Mouse (Mus musculus): Measurements from ENCODE around the gene Shisa2.
"Not testable (repeated sequence)": the region's sequence is repeated elsewhere in the genome, so short reads cannot be mapped to it uniquely, and the experiment has no call there.

Shisa2 gene

DNA sequence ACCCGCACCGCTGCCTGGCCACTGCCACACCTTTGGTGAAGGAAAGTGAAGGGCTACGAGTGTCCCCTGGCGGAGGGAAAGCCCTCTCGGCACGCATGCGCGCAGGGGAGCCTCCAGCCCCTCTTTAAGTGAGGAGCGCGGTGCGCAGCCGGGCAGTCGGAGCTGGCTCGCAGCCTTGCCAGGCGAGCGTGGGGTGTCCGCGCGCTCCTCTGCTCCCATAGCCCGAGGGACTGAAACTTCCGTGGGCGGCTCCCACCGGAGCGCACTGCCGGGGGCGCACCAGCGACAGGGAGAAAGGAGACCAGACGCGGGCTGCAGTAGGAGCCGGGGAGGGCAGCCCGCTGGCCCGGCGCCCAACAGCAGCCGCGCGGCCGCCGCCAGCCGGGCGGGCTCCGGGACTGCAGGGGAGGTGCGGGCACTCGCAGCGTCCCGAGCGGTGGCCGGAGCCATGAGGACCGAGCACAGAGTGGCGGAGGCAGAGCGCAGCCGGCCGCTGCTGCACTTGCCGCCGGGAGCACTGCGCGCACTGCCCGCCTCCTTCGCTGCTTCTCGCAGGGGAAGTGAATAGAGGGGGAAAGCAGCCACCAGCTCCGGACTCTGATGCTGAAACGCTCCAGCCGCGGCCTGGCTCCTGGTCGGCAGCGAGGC, at the start of gene Shisa2:
TSS of gene Shisa2 (plus strand) at position 151 of the 648 bp plus-strand sequence.
- peak; percentile 13 to 23 for DNase-seq

DNA sequence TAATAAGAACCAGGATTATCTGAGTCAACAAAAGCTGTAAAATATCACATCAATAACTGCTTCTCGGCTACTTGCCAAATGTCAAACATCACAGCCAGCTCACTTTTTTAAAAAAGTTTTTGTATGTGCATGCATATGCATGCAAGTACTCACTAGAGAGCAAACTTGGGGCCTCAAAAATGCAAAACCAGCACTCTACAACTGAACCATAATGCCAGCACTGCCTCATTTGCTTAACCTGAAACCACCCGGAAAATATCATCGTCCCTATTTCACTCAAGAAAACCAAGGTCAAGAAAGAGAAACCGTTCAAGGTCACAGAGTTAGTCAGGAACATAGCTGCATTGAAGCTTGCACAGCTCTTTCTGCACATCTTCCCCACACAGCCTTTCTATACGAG, 48.7 kb upstream of the Shisa2 start:
- DNase-seq = no peak

DNA sequence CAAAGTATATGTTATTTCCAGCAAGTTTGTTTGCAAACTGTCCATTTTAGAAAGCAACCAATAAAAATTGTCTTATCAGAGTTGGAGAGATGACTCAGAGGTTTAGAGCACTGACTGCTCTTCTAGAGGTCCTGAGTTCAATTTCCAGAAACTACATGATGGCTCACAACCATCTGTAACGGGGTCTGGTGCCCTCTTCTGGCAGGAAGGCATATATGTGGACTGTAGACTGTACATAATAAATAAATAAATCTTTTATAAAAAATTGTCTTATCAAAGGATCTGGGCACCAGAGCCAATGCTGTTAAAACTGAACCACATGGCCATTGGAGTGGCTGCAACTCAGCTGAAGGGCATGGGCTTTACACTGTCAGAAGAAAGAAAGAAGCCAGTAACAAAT, 34.5 kb upstream of the Shisa2 start:
- no peak for DNase-seq

DNA sequence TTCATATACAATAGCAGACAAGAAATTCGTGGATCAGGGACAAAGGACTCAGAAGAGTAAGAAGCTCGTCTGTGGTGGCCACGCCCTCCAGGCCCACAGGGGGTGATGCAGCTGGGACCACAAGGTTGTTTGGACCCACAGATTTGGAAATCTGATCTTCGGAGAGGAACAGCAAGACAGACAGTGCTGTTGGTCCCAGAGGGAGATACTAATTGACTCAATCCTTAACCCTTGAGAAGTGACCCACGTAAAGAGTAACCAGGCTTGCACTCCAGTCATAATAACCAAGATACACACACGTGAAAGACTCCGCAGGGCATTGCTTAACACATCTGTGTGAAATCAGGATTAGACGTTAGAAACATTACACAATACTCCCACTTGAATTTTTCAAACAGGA, 33.2 kb upstream of the Shisa2 start:
- no peak for DNase-seq

DNA sequence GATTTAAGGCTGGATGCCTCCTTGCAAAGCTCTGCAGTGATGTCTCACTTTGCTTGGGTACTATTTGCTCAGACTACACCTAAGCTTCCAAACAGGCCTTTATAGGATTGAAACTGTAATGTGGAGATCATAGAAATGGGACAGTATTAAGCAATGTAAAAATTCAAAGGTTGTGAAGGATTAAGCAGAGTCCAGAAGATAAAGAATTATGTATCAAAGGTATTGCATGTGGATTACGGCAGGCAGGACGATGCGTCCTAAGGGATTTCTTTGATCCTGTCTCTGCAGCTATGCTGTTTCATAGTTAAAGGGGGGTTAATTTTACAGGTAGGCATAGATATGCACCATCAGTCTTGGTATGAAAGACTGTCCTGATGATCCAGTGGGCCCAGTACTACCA, 32.5 kb upstream of the Shisa2 start:
- no peak for DNase-seq

DNA sequence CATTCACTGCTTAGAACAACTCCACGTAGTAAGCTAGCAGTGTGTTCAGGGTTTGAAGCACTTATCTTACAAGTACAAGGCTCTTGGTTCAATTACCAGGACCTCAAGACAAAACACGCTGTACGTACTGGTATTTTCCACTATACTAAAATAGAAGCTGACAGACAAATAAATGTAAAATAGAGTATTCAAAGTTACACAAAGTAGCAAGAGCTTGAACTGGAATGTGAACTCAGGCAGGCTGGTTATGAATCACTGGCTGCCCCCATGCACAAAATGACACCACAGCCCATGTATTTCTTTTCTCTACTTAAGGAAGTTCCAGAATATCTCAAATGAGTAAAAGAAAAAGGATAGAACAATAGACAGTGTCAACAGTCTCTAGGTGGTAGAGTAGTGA, 30.1 kb upstream of the Shisa2 start:
- no peak for DNase-seq

DNA sequence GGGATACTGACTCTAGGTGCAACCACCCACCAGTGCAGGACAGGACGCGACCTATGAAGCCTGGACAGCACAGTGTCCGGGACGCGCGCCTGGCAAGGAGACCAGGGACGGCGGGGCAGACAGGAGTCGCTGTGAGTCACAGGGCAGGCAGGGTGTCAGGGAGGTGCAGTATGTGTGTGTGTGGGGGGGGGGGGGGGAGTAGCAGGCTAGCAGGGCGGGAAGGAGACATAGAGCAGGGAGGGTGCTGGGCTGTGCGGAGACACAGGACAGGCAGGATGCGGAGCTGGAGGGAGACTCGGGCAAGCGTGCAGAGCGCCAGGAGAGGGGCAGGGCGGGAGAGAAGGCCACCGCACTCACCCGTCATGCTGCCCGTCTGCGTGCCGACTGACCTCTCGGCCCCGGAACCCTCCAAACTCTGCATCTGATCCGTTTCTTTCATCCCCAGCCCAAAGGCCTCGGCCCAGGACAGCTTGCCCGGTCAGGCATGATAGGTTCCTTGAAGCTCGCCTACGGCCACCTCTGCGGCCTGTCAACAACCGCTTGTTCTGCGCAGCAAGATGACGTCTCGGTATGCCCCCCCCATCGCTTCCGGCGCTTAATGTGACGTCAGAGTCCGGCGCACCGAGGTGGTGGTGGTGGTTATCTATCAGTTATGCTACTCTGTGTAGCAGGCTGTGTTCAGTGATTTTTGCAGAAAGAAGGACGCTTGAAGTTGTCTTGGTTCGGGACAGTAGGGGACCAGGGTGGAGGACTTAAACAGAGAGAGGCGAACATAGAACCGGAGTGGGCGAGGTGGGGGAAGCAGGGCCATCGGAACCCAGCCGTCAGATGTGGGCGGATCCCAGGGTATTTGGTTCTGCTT, 27.5 kb upstream of the Shisa2 start, which contains the start of gene Cdadc1:
TSS of gene Cdadc1 (minus strand) at position 562 of the 862 bp plus-strand sequence.
- DNase-seq = peak; percentile 97 to 99

DNA sequence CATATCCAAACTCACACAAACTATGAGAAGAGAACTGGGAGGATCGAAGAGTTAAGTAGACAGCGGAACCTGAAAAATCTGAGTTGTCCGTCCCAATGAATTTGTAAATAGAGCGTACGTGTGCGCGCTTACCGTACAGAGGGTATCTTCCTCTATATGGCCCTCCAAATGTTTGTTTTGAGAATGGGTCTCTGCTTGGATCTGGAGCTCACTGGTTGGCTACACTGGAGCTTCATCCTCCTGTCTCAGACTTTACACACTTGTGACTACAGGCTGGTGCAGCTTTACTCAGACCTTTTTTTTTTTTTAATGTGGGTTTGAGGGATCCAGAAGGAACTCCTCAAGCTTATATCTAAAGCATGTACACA, 26.9 kb upstream of the Shisa2 start:
- no peak for DNase-seq

DNA sequence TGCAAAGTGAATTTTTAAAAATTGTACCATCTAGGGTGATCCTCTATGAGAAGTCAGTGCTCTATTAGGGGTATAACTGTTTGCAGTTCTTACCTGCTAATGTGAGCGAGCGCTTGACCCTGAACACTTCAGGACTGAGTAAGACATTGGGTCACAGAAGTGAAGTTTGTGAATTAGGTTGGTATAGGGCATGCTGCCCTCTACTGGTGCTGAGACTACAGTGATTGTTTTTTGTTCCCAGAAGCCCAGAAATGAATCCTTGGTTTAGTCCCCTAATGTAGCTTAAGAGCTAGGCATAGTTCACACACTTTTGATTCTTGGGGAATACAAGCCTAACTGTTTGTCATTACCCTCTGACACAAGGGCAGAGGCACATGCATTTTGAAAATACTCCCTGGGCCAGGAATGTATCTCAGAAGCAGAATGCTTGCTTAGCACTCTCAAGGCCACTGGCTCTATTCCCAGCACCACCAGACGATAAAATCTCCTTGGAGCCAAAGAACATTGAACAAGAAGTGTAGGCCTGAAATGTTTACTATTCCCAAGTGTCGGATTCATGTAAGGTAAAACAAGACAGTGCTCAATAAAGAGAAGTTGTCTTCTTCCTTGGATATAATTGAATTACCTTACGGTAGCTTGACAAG, 21.0 kb upstream of the Shisa2 start:
- DNase-seq = peak in 1 of 2 experiments; percentile 20

DNA sequence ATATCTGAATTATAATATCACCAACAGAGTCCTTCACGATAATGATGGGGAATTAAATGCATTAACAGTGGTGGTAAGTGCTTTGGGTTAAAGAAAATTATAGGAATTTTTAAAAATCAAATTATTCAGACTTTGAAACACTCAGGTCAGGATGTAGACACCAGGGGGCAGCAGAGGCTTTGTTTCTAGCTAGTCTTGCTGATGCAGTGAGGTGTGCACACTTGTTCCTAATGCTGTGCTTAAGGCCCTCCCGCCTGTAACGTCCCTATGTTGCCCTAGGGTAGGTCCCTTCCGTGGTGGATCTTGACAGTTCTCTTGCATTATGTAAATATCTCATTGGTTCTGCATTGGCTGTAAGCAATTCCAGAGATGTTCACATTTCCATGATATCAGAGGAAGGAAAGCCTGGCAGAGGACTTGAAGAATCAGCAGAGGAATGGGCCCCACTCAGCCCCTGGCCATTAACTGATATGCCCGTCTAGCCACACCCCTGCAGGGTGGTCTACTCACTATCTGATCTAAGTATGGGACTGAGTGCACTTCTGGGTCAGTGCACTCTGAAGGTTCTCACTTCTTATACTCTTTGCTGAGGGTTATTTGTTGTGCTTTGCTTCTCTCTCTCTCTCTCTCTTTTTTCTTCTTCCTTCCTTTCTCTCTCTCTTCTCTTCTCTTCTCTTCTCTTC, 19.3 kb upstream of the Shisa2 start:
- DNase-seq = peak; percentile 71 to 75

DNA sequence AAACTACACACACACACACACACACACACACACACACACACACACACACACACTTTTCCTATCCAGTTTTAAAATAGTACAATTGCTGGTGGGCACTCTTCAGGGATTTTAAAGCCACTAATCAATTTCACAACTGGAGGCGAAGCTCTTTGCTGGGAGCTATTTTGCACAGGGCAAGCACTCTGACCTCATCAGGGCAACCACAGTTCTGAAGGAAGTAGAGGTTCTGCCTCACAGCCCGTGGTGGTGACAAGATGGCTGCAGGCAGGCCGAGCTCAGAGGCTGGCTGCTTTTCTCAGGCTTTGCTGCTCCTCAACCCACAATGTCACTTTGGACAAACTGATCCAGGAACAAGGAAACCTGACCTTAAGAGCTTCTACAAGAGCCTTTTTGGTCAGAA, 18.1 kb upstream of the Shisa2 start:
- no peak for DNase-seq

DNA sequence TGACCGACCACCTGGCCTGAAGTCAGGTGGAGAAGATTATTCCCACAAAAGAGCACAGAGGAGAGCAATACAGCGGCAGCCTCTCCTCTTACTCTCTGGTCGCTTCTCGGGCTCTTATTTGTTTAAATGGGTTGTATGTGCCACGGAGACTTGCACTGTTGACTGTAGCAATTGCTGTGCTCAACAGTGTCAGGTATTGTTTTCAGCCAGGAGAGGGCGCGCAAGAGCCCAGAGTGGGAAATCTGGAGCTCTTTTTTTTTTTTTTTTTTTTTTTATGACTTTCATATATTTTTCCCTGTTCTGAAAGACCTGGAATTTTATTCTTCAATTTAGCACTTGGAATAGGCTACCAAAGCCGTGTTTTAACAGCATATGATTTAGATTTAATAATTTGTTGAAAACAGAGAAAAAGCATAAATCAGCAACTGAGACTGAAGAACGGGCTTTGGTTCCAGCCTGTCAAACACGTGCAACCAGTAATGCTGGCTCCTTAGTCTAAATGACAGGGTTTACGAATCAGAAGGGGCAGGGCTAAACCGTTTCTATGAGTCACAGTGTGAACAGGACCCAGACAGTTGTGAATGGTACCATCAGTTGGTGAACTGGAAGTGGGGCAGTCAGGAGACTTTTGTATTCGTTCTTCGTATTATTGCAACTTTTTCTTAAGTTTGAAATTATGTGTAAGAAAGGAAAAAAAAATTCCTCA, 12.0 kb upstream of the Shisa2 start:
- DNase-seq = peak; percentile 56

DNA sequence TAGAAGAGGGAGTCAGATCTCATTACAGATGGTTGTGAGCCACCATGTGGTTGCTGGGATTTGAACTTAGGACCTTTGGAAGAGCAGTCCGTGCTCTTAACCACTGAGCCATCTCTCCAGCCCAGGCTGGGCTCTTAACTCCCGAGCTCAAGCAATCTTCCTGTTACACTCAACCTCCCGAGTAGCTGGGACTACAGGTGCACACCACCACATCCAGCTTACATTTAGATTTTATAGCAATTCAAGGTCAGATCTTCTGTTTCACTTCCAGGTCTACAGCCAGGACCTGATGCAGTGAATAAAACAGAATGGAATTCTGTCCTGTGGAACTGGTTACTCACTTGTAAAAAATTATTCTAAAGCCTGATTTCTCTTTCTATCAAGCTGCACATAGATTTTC, 11.0 kb upstream of the Shisa2 start:
- DNase-seq = not testable (repeated sequence)

DNA sequence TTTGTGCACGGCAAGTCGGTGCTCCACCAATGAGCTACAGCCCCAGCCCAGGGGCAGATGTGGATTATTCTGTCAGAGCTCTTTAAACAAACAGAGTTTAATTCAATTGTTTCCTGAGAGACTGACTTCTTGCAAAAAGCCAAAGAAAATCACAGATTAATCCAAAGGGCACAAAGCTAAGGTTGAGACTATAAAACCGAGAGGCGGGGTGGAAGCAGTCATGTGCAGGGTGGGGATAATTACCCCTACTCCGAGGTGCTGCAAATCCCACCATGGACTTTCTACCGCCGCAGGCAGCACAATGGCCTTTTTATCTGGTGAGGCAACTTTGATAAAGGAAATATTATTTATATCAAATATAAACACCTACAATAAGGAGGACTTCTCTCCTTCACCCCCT, 8.3 kb upstream of the Shisa2 start:
- DNase-seq = no peak

DNA sequence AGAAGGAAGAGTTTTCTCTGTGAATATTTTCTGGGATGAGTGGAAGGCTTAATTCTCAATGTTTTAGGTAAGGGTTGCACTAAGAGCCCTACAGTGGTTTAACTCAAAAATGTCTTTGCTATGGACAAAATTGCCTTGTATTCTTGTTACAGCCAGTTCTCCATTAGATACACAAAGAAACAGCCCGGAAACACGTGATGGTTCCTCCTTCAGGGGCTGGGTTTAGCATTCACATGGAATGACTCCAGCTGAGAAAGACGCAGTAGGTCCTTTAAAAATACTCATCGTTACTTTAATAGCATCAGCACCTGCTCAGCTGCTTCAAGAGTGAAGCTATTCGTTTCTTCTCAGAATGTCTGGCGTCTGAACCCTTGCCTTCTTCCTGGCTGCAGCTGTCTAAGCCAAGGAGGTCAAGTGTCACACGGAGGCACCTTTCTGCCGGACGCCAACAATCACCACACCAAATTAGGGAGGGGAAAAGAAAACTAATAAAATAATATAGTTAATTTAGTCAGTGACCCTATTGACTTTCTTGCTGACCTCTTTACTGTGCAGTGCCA, 702 bp upstream of the Shisa2 start:
- DNase-seq = no peak

DNA sequence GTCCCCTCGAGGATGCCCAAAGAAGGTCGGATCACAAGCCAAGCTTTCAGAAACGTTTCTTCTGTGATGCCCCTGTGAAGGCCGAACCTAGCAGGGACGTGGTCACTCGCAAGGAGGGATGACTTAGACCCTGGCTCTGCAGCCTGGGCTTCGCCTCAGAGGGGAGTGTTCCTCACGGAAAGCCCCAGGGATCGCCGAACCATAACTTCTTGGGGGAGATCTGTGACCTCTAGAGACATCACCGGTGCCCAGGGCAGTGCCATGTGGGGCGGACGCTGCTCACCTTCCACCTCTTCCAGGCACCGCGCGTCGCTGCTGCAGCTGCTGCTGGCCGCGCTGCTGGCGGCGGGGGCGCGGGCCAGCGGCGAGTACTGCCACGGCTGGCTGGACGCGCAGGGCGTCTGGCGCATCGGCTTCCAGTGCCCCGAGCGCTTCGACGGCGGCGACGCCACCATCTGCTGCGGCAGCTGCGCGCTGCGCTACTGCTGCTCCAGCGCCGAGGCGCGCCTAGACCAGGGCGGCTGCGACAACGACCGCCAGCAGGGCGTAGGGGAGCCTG, 777 bp downstream of the Shisa2 start:
- DNase-seq = no peak

DNA sequence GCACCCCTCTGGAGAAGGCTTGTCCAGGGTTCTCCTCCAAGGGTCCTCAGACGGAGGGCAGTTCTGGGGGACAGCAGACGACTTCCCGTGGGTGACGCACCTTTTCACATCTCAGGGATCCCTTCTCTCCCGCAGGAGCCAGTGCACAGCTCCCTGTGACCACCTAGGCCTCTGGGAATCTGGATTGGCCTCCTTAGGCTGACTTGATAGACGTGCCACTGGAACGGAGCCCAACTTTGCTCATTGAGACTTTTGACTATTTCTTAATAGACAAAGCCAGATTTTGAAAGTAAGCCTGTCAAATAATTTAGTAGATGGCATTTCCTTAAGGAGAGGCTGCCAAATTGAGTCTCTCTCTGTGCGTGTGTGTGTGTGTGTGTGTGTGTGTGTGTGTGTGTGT, 1.6 kb downstream of the Shisa2 start:
- DNase-seq = no peak

DNA sequence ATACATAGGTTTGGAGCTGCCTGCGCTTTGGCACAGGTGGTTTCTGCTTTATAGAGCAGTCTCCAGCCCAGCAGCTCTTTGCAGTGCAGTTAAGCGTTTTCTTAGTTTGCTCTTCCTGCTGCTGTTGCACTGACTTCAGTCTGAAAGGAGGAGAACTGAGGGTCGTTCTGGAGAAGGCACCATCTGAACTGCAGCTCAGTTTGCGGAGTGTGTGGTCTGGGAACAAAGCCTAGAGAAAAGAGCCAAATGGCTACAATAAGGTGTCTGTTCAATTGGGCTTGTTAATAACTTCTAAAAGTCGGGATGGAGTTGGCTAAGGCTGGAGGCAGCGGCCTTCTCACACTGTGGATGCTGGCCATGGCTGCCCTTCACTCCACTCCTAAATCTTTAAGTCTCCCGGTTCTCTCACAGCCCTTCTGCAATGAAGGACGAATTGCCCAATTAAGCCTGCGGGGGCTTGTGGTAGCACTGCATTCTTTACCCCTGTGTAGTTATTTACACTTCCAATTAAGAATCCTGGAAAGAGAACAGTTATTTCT, 2.1 kb downstream of the Shisa2 start:
- no peak for DNase-seq

DNA sequence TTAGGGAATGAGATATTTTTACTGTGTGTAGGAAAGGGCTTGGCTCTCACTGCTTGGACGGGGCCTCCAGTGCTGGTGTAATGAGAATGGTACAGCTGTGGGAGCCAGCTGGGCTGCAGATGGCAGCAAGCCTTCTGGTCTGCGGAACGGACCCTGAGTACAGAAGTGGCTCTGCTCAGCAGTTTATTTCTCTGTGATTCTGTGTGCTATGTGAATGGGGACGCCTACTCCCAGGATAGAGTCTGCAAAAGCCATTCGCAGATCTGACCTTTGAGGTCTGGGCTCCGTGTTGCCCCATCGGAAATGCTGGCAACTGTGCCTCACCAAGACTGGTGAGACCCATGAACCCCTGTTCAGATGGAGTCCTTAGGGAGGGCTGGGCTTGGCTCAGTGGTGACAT, 2.7 kb downstream of the Shisa2 start:
- no peak for DNase-seq

DNA sequence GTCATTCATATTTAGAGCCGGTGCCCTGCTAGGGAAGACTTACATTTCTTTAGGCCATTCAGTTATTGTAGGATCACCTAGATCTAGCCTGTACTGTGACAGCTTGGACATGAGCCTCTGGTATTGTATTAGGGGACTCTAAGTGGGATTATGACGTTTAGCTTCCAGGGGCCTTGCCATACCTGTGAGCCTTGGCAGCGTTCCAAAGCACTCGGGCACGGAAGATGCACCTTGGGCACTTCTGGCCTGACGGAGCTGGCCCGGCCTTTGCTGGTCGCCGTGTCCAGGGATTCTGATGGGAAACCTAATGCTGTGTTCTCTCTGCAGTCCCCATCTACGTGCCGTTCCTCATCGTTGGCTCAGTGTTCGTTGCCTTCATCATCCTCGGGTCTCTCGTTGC, 4.2 kb downstream of the Shisa2 start:
- no peak for DNase-seq

DNA sequence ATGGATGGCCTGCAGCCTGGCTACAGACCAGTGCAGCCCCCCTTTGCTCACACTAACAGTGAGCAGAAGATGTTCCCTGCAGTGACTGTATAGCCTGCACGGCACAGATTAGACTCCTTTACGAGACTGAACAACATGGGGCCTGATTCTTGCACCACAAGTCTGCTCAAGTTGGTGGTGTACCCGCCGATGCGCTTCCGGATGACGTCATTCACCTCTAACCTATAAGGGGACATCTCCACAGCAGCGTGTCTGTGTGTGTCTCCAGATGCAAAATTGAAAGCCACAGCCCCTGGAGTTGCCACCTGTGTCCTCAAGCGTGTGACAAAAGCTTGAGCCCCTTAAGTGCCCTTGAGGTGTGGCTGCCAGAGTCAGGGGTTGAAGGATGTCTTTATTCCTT, 5.0 kb downstream of the Shisa2 start:
- no peak for DNase-seq

DNA sequence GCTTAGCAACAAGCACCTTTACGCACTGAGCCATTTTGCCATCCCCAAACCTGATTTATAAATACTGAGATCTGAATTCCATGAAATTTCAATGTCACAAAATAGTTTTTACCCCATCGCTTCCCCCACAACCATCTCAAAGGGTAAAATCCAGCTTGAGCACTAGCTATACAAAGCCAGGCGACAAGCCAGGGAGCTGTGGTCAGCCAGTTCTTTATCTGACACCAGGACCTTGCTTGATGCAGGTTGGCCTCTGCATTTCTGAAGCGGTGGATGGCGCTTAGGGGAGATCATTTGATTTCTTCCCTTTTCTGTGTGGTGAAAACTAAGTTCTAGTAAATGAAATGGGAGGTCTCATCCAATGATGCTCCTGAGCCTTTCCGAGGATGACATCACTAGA, 7.0 kb downstream of the Shisa2 start:
- DNase-seq = no peak
